Mouse (Mus musculus): ENCODE measurements around the gene Gm49358.
A peak's percentile ranks its signal among the peaks of the same experiment; 100 is the strongest.

Gm49358 gene

DNA sequence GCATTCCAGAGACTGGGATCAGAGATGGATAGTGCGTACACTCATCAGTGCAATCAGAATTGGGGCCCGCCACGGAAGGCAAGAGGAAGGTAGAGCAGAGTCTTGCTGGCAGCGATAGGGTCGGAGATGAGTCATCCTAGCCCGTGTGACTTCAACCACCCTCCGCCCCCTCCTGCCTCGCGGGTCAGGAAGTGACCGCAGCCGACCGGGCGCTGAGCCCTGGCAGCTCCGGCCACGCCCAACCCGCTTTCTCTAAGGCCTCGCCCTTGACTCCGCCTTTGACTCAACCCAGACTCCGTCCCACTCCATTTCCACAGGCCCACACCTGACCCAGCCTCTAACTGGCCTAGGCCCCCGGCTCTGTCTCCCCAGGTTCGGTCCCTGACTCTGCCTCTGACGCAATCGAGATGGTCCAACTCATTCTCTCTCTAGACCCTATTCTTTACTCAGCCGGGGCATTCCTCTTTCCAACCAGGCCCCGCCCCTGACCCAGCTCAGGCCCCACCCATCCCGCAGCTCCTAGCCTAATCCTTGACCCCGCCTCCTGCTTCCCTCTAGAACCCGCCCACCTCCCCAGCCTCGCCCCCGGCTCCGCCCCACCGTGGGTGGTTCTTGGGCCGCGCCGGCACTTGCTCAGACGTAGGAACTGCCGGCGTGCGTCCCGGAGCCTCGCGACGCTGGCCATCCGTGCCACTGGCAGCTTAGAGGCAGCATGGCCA lies 14.8 kb downstream of the Gm49358 start, which contains the start of gene Nt5dc3:
Gene Nt5dc3 (plus strand): TSS at position 608 of the 719 bp plus-strand sequence.
- peak; percentile 99 for DNase-seq (ENCODE audit: low read depth)

- DNase-seq (ENCODE audit: low read depth) = peak; percentile 54
Observed at GRCm38 (mm10) chr10:86779117-86779755, 15.5 kb downstream of the Gm49358 start.

DNA sequence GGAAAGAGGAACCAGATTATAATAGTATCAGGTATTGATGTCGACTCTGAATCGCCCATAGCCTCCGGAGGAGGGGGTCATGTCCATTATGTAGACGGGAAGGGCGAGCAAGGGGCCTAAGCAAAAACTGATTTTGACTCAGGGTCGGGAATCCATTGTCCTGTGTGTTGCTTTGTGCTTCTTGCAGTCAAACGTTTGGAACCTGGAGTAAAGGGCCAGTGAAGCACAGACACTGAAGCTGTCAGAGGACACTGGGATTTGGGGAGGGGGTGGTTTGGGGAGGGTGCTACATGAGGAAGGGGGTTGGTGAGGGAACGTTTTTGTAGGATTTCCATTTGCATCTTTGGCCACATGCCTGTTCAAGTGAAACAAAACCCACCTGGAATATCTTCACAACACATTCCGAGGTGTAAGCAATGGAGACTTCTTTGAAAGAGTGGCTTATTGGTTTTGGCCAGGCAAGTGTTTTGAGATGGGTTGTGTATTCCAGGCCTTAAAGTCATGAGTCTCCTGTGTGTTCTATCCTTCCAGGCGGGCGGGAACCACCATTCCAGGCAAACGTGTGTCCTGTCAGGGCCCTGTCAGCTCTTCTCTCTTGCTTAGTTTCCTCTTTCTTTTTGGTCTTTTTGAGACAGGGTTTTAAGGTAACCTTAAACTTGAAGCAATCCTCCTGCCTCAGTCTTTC lies 16.2 kb downstream of the Gm49358 start:
- DNase-seq (ENCODE audit: low read depth) = peak; percentile 27

GRCm38 (mm10) chr10:86781641-86782040 lies 17.9 kb downstream of the Gm49358 start:
- DNase-seq (ENCODE audit: low read depth) = no peak

- no peak for DNase-seq (ENCODE audit: low read depth)
Observed at GRCm38 (mm10) chr10:86782656-86783055, 18.9 kb downstream of the Gm49358 start.

- DNase-seq (ENCODE audit: low read depth) = no peak
Observed at GRCm38 (mm10) chr10:86783561-86783960, 19.8 kb downstream of the Gm49358 start.

GRCm38 (mm10) chr10:86784126-86784675 lies 20.4 kb downstream of the Gm49358 start:
- no peak for DNase-seq (ENCODE audit: low read depth)

- no peak for DNase-seq (ENCODE audit: low read depth)
Observed at GRCm38 (mm10) chr10:86785396-86785795, 21.6 kb downstream of the Gm49358 start.

- DNase-seq (ENCODE audit: low read depth) = no peak
Observed at GRCm38 (mm10) chr10:86786083-86786482, 22.3 kb downstream of the Gm49358 start.

DNA sequence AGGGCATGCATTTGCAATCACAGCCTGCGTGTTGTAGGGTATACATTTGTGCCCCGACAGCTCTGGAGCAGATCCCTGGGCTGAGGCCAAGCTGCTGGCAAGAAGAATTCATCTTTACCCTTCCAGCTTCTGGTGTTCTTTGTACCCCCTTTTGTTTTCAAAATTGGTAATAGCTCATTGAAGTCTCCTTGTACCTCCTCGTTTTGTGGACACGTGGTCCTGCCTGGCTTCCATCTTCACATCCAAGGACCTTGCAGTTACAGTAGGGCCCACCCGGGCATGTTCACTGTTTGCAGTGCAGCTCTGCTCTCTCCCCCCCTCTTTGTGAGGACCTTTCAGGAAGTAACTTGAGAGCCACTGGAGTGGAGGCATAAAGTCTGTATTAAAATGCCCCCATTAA lies 24.4 kb downstream of the Gm49358 start:
- DNase-seq (ENCODE audit: low read depth) = no peak

DNA sequence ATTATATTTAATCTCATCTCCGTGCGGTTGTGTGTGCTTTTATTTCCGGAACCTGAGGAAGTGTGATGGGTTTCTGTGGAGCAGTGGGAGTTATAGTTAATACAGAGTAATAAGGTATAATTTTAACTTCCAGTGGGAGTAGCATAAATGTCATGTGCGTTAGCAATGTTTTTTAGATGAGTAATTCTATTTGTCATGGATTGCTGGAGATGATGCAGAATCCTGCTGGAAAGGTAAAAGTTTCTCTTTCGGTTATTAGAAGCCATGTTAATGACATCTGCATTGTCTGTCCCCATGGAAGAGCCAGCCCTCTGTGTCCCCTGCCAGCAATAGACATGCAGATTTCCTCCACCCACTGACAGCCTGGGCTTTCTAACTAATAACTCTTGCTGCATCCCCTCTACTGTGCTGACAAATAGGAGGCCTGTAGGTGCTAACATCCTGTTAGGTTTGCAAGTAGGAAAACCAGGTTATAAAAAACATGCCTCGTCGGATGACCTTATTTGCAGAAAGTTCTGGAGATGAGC lies 25.4 kb downstream of the Gm49358 start:
- no peak for DNase-seq (ENCODE audit: low read depth)

DNA sequence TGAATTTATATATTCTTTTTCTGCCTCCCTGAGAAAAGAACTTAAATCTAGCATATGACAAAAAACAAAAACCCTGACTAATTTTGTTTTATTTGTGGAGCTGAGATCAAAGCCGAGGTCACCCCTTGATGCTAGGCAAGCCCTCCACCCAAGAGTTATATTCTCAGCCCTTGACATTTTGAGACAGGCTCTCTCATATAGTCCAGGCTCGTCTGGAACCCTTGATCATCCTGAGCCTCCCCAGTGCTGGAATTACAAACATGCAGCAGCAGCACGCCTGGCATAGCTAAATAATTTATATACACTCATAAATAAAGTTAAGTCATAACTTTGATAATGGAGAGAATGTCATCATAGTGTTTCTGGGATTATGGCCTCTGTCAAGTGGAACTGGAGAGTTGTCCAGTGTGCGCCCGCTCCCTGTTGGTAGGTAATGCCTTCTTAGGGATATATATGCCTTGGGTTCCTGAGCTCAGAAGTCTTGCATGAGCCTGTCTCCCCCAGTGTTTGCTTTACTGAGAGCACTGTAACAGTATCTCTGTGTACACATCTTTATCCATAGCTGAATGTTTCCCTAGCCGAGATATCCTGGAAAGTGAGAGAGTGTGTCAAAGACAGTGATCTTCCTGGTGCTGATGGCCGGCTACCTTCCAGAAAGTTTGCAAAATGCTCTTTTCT lies 27.9 kb downstream of the Gm49358 start:
- no peak for DNase-seq (ENCODE audit: low read depth)

GRCm38 (mm10) chr10:86793509-86793951 lies 29.8 kb downstream of the Gm49358 start:
- DNase-seq (ENCODE audit: low read depth) = no peak

GRCm38 (mm10) chr10:86794196-86794595 lies 30.4 kb downstream of the Gm49358 start:
- no peak for DNase-seq (ENCODE audit: low read depth)

DNA sequence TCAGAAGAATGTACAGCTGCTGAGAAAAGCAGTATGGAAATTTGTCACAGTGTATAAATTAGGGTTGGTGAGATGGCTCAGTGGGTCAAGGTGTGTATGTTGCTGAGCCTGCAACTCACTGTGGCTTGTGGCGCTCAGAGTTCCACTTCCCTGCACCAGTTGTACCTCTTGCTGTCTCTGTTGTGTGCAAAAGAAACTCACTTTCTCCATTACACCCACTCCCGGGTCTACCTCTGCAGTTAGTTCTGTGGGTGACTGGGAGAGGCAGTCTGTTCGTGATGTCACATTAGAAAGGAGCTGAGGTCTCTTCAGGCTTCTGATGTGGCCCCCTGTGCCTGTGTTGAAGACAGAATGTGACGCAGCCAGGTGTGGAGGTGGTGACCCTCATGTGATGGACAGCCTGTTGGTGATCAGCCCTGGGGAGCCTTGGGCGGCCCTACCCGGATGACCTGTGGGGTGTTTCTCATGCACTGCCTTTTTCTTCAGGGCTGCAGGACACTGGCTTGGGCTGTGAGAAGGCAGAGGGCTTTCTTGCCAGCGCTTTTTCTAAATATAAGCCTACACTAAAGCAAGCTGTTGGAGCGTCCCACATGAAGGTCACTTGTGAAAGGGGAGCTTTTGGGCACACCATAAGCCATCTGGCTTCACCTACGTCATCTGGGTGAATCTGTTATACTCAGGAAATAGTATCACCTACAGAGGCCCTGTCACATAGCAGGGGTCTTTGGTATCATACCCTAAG lies 31.2 kb downstream of the Gm49358 start:
- DNase-seq (ENCODE audit: low read depth) = no peak

DNA sequence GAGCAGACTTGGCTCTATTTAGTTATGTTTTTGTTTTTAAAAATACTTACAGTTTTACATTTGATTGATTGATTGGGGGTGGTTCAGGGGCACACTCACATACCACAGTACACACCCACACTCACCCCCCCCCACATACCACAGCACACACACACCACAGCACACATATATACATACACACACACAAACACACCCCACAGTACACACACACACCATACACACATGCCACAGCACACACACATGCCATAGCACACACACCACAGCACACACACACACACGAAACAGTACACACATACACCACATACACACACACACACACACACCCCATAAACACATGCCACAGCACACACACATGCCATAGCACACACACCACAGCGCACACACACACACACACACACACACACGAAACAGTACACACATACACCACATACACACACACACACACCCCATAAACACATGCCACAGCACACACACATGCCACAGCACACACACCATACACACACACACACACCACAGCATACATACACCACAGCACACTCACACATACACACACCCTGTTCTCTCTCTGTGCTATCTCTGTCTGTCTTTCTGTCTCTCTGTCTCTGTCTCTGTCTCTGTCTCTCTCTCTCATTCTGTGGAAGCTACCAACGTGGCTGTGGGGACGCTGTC lies 32.4 kb downstream of the Gm49358 start:
- DNase-seq (ENCODE audit: low read depth) = no peak

DNA sequence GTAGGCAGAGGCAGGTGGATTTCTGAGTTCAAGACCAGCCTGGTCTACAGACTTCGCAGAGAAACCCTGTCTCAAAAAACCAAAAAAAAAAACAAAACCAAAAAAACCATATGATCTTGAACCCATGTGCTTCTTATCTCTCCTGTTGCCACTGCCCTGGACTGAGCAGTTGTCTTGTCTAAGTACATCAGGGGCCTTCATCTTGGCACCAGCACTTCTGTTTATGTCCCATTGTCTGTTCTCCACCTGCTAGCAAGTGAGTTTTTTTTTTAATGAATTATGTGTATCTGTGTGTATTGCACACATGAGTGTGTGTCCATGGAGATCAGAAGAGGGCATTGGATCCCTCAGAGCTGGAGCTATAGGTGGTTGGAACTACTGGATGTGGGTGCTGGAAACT lies 43.6 kb downstream of the Gm49358 start:
- DNase-seq (ENCODE audit: low read depth) = no peak

GRCm38 (mm10) chr10:86808013-86808758 lies 44.4 kb downstream of the Gm49358 start:
- no peak for DNase-seq (ENCODE audit: low read depth)

- DNase-seq (ENCODE audit: low read depth) = no peak
Observed at GRCm38 (mm10) chr10:86810000-86810399, 46.2 kb downstream of the Gm49358 start.

DNA sequence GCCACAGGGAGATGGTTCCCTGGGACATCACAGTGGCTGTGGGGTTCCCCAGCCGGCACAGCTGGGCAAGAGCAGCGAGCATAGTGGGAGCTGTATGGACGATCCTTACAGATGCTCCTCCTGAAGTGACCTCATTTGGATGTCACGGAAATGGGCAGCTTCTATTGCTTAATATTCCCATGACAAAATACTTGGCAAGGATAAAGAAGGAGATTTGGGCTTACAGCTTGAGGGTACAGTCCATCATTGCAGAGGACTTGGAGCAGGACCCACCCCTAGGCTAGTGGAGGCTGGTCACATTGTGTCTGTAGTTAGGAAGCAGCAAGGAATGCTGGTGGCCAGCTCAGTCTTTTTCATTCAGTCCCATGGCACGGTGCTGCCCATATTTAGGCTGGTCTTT lies 46.8 kb downstream of the Gm49358 start:
- no peak for DNase-seq (ENCODE audit: low read depth)
